Mouse (Mus musculus) bone marrow macrophage, adult 2 months (primary cell): Measurements from ENCODE around the gene Mybbp1a. TPM values are rescaled to one million over a fixed set of nuclear protein-coding genes. Genes with fewer than 3 reads are reported as not detected.
A peak's percentile ranks its signal among the peaks of the same experiment; 100 is the strongest.

Experiments
- H3K27ac ChIP-seq: 2 replicates; pipeline ENCODE4 v1.5.1; 2012; ENCODE audit warnings: low read depth, low read length; ENCODE audit not compliant: insufficient read depth
- H3K4me1 ChIP-seq: 2 replicates; pipeline ENCODE4 v1.6.1; 2012; ENCODE audit warnings: low read length; ENCODE audit not compliant: control insufficient read depth, insufficient read depth
- H3K4me3 ChIP-seq: 2 replicates; pipeline ENCODE4 v1.5.1; 2012; ENCODE audit warnings: mild to moderate bottlenecking, low read length, moderate library complexity; ENCODE audit not compliant: insufficient read depth
- CTCF ChIP-seq: IDR thresholded peaks from 2 replicates; pipeline ENCODE4 v1.5.1; 2012; ENCODE audit warnings: low read depth, mild to moderate bottlenecking, low read length, moderate library complexity
- POLR2A ChIP-seq: IDR thresholded peaks from 2 replicates; pipeline ENCODE4 v1.6.1; 2012; ENCODE audit warnings: mild to moderate bottlenecking, low read depth, low read length, borderline replicate concordance
- polyA plus RNA-seq: library from polyadenylated mRNA; stranded (reverse); fragments of >200 nt; gene quantifications from 2 replicates; pipeline ENCODE4 v1.2.4, GENCODE M21; 2012; ENCODE audit not compliant: missing spikeins, insufficient read depth, insufficient read length

The Mybbp1a gene
- polyA plus RNA-seq, 1 experiment = 35.7 TPM

DNA sequence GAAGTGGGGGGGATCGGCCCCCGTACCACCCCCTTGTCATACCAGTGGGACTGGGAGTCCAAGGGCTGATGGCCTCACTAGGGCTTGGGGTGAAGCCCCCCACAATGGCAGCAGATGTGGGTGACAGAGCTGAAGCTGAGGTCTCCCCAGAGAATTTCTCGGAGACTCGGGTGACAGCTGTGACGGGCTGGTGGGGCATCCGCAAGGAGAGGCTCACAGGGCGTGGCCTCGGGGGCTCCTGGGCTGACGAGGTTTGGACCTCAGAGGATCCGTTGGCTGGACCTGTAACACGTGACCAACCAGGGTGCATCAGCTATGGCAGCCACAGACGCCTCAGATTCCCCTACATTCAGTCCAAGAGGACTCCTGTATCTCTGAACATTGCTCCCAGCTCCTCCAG is 38.2 kb upstream of the Mybbp1a start:
- Histone ChIP-seq H3K4me1 (no peaks in the 10 kb centered on the region), H3K4me3 (no peak overlapping the region), H3K27ac (no peak overlapping the region)
- TF ChIP-seq POLR2A = no peak
- no peak for TF ChIP-seq CTCF

- TF ChIP-seq CTCF (no peak), POLR2A (no peak)
Observed at GRCm38 (mm10) chr11:72405532-72405931, 35.6 kb upstream of the Mybbp1a start.

DNA sequence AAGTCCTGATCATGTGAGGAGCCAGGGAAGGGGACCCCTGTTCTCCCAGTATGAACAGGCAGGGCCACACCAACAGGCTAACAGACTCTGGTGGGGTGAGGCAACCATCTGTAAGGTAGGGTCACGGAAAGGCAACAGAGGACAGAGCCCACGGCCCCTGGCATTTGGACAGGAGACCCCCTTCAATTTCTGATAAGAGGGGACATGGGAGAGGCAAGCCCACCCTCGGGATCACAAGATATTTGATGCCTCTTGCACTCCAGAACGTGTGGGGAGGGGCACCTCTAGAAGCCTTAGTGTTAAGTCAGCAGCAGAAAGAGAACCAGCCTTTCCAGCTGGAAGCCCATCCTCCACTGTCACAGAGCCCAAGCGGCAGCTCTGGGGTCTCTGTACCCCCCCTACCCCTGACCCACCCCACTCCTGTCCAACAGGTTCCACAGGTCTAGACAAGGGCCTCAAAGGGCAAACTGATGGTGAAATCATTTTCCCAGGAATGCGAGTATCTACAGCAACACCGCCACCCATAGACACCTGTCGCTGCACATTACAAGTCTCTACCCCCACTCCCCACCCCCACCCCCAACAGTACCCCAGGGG is 35.0 kb upstream of the Mybbp1a start:
- Histone ChIP-seq H3K4me1 (no peaks in the 10 kb centered on the region), H3K27ac (no peak overlapping the region)
- no peak for TF ChIP-seq POLR2A
- no peak for TF ChIP-seq CTCF

More at GRCm38 (mm10) chr11:72405532-72405931, 35.6 kb upstream of the Mybbp1a start:
- Histone ChIP-seq H3K4me1 (no peaks in the 10 kb centered on the region), H3K27ac (no peak overlapping the region), H3K4me3 (no peak overlapping the region)

GRCm38 (mm10) chr11:72407081-72407480 is 34.1 kb upstream of the Mybbp1a start:
- no peak overlapping the region for H3K4me3 ChIP-seq
- no peak overlapping the region for H3K27ac ChIP-seq
- no peaks in the 10 kb centered on the region for H3K4me1 ChIP-seq
- TF ChIP-seq CTCF (no peak), POLR2A (no peak)

More for the DNA sequence above, 35.0 kb upstream of the Mybbp1a start:
- no peak overlapping the region for H3K4me3 ChIP-seq

GRCm38 (mm10) chr11:72407574-72407973 is 33.6 kb upstream of the Mybbp1a start:
- Histone ChIP-seq H3K27ac (no peak overlapping the region), H3K4me1 (no peaks in the 10 kb centered on the region), H3K4me3 (no peak overlapping the region)
- TF ChIP-seq CTCF (no peak), POLR2A (no peak)

DNA sequence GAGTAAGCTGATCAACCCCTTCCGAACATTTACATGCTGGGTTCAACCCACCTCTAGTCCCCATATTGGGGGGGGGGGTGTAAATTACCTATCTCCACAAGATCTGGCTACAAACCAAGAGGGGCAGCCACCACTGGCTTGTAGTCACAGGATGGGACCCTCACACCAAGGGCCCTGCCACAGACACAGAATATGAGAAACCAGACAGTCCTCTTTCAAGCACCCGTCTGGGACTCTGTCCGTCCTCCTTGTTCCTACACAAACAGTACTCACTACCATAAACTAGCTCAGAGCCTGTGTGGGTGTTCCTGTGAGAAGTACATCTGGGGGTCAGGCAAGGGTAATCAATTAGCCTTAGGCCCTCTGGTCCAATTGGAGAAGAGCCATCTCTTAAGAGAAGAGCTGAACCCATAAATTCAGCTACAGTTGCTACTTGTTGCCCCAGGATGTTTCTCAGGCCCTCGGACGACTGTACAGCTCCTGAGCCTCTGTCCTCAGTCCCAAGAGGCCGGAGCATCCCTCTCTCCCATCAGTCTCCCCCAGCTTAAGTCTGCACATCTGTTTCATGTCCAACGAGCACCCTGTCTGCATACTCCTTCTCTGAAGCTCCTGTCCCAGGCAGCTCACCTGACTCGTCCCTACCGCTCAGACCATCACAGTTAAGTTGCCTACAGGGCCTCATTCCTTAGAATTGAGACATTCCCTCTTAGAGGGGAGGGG is 32.5 kb upstream of the Mybbp1a start:
- no peaks in the 10 kb centered on the region for H3K4me1 ChIP-seq
- no peak for TF ChIP-seq CTCF
- TF ChIP-seq POLR2A = no peak
- H3K27ac ChIP-seq = no peak overlapping the region
- no peak overlapping the region for H3K4me3 ChIP-seq

- TF ChIP-seq POLR2A (no peak), CTCF (no peak)
- H3K27ac ChIP-seq = no peak overlapping the region
- H3K4me1 ChIP-seq = no peaks in the 10 kb centered on the region
- H3K4me3 ChIP-seq = no peak overlapping the region
Observed at GRCm38 (mm10) chr11:72409649-72410385, 31.3 kb upstream of the Mybbp1a start.

DNA sequence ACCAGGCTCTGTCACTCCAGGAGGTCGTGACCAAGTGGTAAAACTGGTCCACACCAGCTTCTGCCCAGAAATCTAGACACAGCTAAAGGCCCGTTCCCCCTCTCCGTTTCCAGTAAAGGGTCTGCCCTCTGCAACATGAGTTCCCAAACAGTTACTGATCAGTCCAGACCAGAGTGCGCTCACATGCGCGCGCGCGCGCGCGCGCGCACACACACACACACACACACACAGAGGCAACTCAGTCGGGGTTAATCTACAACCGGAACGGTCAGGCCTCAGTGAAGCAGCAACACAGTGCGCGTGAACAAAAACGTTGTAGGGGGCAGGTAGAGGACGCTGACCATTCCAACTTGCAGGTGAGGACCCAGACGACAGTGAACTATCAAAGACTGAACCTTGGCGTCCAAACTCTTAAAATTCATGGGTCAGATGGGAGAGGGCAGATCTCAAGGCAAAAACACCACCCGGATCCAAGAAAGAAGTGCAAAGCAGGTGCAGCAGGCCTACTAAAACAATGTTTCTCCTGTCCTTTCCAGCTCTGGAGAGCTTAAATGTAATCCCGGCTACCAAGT is 30.5 kb upstream of the Mybbp1a start:
- TF ChIP-seq CTCF (no peak), POLR2A (no peak)
- no peak overlapping the region for H3K27ac ChIP-seq
- H3K4me3 ChIP-seq = 0 out of 2 replicates have a peak overlapping the region, but pooled peaks have one; percentile 47
- H3K4me1 ChIP-seq = no peaks in the 10 kb centered on the region

DNA sequence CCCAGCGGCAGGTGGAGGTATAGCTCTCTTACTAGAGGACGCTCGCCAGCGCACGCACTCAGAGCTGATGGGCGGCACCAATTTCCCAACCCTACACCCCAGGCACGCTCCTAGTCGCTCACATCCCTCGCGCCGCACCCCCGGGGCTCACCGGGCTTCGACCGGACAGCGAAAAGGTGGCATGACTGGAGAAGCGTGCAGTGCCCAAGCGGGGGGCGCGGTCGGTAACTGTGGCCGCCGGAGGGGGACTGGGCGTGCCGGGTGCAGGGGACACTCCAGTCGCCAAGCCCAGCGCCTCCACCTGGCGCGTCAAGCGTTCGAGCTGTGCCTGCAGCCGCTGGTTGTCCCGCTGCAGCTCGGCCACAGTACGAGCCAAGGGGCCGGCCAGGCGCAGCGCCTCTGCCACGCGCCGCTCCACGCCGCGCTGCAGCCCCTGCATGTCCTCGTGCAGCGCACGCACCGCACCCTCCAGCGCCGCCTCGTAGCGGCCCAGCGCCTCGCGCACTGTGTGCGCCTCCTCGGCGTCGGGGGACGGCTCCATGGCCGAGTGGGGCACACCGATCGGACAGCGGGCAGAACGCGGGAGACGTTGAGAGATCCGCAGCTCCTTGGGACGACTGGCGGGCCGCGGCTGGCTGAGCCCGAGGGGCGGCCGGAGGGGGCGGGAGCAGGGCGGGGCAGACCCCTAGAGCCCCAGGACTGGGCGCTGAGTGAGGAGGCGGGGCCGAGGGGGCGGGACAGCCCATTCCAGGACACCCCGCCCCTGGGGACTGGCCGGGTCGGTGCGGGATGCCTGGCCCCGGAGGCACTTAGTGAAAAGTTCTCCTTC is 29.8 kb upstream of the Mybbp1a start, which contains the start of gene Smtnl2:
Smtnl2 (minus strand) TSS at position 621 of the 829 bp plus-strand sequence.
- peak within 1 kb of the TSS; percentile 47 for H3K4me3 ChIP-seq

More for the DNA sequence above, 29.8 kb upstream of the Mybbp1a start, which contains the start of gene Smtnl2:
- TF ChIP-seq POLR2A (no peak), CTCF (no peak)
- no peaks in the 10 kb centered on the region for H3K4me1 ChIP-seq
- no peak within 1 kb of the TSS for H3K27ac ChIP-seq
